ENCODE assay signal across 1 mouse cellular context in the genomic region with DNA sequence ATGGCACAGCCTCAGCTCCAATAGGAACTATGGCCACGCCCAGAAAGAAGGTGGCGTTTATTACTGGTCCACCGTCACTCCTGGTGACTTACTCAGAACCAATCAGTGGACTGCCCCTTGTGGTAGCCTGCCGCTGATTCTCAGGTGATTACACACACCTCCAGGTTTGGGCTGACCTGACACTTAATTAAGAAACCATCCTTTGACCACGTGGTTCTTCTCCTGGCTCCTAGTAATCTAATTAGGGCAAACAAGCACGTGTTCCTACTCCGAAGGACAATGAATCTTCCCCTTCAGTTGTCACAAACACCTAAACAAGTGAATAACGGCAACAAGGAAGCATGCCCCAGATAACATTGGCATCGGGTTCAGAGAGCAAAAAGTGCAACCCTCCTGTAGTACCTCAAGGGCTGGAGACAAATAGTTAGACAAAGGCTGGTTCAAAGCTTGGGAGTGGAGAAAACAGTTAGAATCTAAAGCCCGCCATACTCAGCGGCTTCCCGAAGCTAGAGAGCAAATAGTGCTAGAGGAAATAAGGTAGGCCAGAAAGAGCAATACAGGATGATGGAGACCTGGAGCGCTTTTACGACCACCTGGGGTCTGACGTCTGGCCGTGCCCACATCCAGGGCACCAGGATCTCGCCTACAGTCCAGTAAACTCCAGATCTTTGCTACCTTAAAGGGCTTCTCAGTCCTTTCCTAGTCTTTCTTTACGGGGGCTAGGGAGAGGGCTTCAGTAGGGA.
TF ChIP-seq lines count a peak whose summit lies in the region.

No protein-coding gene starts in this region.

TF ChIP-seq in MEL, 35 proteins besides CTCF, POLR2A, EP300 and RAD21 (continued from another document):
- TF ChIP-seq NELFE (IDR thresholded peaks at IDR 0.05; ENCODE audit: low read depth, low read length) (peak; percentile 57), NRF1 (IDR thresholded peaks at IDR 0.05; ENCODE audit: insufficient read depth, low read depth, low read length, poor library complexity, severe bottlenecking) (no peak), GATA1 (IDR thresholded peaks at IDR 0.05; ENCODE audit: low read depth, low read length) (0 out of 2 replicates have a peak, but pooled peaks have one; percentile 10), TCF12 (IDR thresholded peaks at IDR 0.05; ENCODE audit: low read depth, low read length) (no peak), MYC (IDR thresholded peaks at IDR 0.05; ENCODE audit: low read depth, low read length) (peak; percentile 85), MYB (IDR thresholded peaks at IDR 0.05; ENCODE audit: low read depth, low read length) (peak; percentile 39), ZKSCAN1 (IDR thresholded peaks at IDR 0.05; ENCODE audit: low read depth, low read length) (no peak), USF2 (IDR thresholded peaks at IDR 0.05; ENCODE audit: borderline replicate concordance in 1 of 2, insufficient read depth in 1 of 2, low read depth in 1 of 2, low read length in 2 of 2) (0 out of 4 replicates have a peak, but pooled peaks of 1 of the 2 experiments have one; percentile 36), MXI1 (IDR thresholded peaks at IDR 0.05; ENCODE audit: low read depth, low read length) (peak; percentile 98), ZC3H11A (IDR thresholded peaks at IDR 0.05; ENCODE audit: low read depth, low read length) (no peak), TBP (IDR thresholded peaks at IDR 0.05; ENCODE audit: low read depth, low read length) (peak; percentile 42; the same call in 1 of the 2 replicates)
